Mouse (Mus musculus): ENCODE measurements at regions not wholly inside any gene's neighbourhood (a gene's known extent, or its start where the extent isn't known, plus 50 kb on each side); places are given as distances from the start of the nearest gene placed in this dataset.

DNA sequence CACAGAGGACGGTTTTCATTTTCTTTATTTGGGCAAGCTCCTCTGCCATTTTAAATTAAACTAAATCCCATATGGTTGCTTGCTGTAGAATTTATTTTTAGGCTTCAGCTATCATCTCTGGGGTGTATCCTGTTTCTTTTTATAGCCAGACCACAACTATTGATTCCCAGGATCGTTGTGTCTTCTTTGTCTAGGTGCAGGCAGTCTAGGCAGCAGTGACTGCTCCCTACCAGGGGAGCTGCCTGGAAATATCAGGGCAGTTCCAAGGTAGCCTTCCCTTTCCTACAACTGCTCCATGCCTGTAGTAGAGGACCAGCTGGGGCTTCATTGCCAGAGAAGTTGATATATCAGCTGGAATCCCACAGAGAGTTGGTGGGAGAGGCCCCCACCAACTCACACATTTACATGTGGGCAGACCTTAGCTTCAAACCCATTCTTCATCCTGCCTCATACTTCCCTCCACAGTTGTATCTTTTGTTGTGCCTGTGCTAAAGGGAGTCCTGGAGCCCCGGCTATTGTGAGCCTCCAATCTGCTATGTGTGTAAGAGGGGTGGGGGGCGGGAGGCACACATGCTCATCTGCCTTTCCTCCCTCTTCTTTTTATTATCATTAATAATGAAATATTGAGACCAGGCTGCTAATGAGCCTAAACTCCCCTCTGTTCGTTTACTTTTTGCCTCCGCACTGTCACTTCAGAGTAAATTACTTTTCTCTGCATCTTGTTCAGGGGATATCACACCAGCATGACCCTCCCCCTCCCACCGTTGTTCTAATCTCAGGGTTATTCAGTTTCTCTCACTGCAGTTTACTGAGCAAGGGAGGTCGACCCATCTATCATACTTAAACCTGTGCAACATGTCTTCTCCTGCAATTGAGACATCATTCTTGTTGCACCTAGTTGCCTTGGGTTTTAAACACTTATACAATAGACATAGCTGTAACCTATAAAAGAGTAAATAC lies 576.3 kb upstream of the Plxna2 start:
- no peak for TF ChIP-seq CTCF (IDR thresholded peaks at IDR 0.05)
- no peak for TF ChIP-seq POLR2A (IDR thresholded peaks at IDR 0.05; ENCODE audit: insufficient read depth, low read depth, low read length)
- TF ChIP-seq EP300 (IDR thresholded peaks at IDR 0.05; ENCODE audit: insufficient read depth, low read depth, low read length): no peak
